Mouse (Mus musculus) midbrain, embryonic 10.5 days (tissue): Measurements from ENCODE around the gene Nsun3. TPM values are rescaled to one million over a fixed set of nuclear protein-coding genes. Genes with fewer than 3 reads are reported as not detected.
A peak's percentile ranks its signal among the peaks of the same experiment; 100 is the strongest.

Source experiments
- DNase-seq: peaks from one replicate; pipeline ENCODE4 v3.0.0-alpha.2; 2017; ENCODE audit warnings: low spot score
- H3K27ac ChIP-seq: fragments of 300-500 bp; sonication (generic); replicated peaks from 2 replicates; pipeline ENCODE4 v1.5.1; 2016; ENCODE audit warnings: mild to moderate bottlenecking
- H3K27me3 ChIP-seq: fragments of 300-500 bp; sonication (generic); 2 replicates; pipeline ENCODE4 v1.6.1; 2016; ENCODE audit warnings: low read depth, mild to moderate bottlenecking; ENCODE audit not compliant: poor library complexity, severe bottlenecking
- H3K36me3 ChIP-seq: fragments of 300-500 bp; sonication (generic); 2 replicates; pipeline ENCODE4 v1.6.1; 2016; ENCODE audit warnings: mild to moderate bottlenecking, moderate library complexity
- H3K4me1 ChIP-seq: fragments of 300-500 bp; sonication (generic); 2 replicates; pipeline ENCODE4 v1.6.1; 2016
- H3K4me3 ChIP-seq: fragments of 300-500 bp; sonication (generic); 2 replicates; pipeline ENCODE4 v1.5.1; 2016; ENCODE audit warnings: mild to moderate bottlenecking, moderate library complexity
- H3K9me3 ChIP-seq: fragments of 300-500 bp; sonication (generic); replicated peaks from 2 replicates; pipeline ENCODE4 v1.6.1; 2016; ENCODE audit warnings: mild to moderate bottlenecking
- WGBS: fragments of 180-500 bp; shearing (Covaris S2); methylation state at CpG from one replicate; pipeline ENCODE4 v1.1.7; 2016; 5-methylcytosine and 5-hydroxymethylcytosine counted together
- polyA plus RNA-seq: library from polyadenylated mRNA; unstranded; fragments of >200 nt; fragmentation: Nextera tagmentation; extraction: Ambion mirVana; gene quantifications from 2 replicates; pipeline ENCODE4 v1.2.1, GENCODE M21; 2016

Gene Nsun3
- polyA plus RNA-seq, 1 experiment from 2014 or later: 7.8 TPM

GRCm38 (mm10) chr16:62799426-62799825 lies 12.8 kb upstream of the Nsun3 start:
- no peaks in the 10 kb centered on the region for H3K9me3 ChIP-seq
- 89% methylated on average over 4 of the region's 4 CpGs for WGBS
- no peak overlapping the region for H3K27ac ChIP-seq
- no peaks in the 10 kb centered on the region for H3K4me1 ChIP-seq
- no peaks in the 10 kb centered on the region for H3K27me3 ChIP-seq
- no peak for DNase-seq
- H3K4me3 ChIP-seq: no peak overlapping the region
- H3K36me3 ChIP-seq: peaks cover 23% of the 10 kb centered on the region

- H3K9me3 ChIP-seq: no peaks in the 10 kb centered on the region
- 97% methylated on average over 3 of the region's 3 CpGs for WGBS
- no peak overlapping the region for H3K4me3 ChIP-seq
- peaks cover 23% of the 10 kb centered on the region for H3K36me3 ChIP-seq
- DNase-seq: no peak
- H3K4me1 ChIP-seq: no peaks in the 10 kb centered on the region
- no peaks in the 10 kb centered on the region for H3K27me3 ChIP-seq
- H3K27ac ChIP-seq: no peak overlapping the region
Measured at GRCm38 (mm10) chr16:62798808-62799207, 12.2 kb upstream of the Nsun3 start.

DNA sequence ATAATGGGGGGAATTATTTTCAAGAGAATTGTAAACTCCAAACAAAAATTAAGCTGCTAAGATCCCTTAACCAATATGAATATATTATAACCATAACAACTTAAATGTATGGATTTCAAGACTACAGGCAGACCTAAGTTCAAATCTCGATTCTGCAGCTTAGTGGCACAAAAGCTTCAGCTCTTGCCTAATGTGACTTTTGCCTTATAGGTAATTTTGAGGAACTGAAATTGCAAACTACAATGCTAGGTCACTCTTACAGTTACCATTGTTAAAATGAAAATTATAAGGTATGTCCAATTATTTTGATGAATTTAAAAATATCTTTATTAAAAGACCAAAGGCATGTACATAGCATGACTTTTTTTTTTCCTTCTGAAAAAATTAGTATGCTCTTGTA lies 10.0 kb upstream of the Nsun3 start:
- H3K9me3 ChIP-seq: no peaks in the 10 kb centered on the region
- H3K27ac ChIP-seq: no peak overlapping the region
- WGBS: 75% methylated on average over 1 of the region's 1 CpGs
- no peaks in the 10 kb centered on the region for H3K4me1 ChIP-seq
- no peak overlapping the region for H3K4me3 ChIP-seq
- H3K36me3 ChIP-seq: peaks cover 13% of the 10 kb centered on the region
- DNase-seq: no peak
- no peaks in the 10 kb centered on the region for H3K27me3 ChIP-seq

DNA sequence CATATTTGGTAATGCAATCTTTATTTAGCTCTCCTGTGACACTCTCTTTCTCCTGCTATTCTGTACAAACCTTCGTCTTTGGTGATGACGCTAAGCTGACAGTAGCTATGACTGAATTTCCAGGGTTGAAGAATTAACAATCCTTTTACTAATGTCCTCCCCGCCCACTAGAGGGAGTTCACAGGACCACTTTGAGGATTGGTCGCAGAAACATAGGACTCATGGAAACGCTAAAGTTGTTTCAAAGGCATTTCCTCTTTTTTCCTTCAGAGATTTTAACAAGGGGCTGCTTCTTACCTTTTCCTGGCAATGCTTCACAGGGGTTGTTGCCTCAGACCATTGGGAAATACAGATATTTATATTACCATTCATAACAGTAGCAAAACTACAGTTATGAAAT lies 4.4 kb downstream of the Nsun3 start:
- DNase-seq: no peak
- 0 out of 2 replicates have a peak, but pooled peaks cover 4% of the 10 kb centered on the region for H3K36me3 ChIP-seq
- no peak overlapping the region for H3K4me3 ChIP-seq
- no peaks in the 10 kb centered on the region for H3K27me3 ChIP-seq
- 75% methylated on average over 5 of the region's 5 CpGs for WGBS
- peaks cover 16% of the 10 kb centered on the region for H3K4me1 ChIP-seq
- H3K27ac ChIP-seq: no peak overlapping the region
- no peaks in the 10 kb centered on the region for H3K9me3 ChIP-seq

GRCm38 (mm10) chr16:62778282-62778681 lies 8.3 kb downstream of the Nsun3 start:
- no peak overlapping the region for H3K4me3 ChIP-seq
- H3K9me3 ChIP-seq: no peaks in the 10 kb centered on the region
- peaks cover 9% of the 10 kb centered on the region for H3K36me3 ChIP-seq
- DNase-seq: no peak
- H3K27ac ChIP-seq: no peak overlapping the region
- no peaks in the 10 kb centered on the region for H3K27me3 ChIP-seq
- 90% methylated on average over 10 of the region's 10 CpGs for WGBS
- H3K4me1 ChIP-seq: no peaks in the 10 kb centered on the region

DNA sequence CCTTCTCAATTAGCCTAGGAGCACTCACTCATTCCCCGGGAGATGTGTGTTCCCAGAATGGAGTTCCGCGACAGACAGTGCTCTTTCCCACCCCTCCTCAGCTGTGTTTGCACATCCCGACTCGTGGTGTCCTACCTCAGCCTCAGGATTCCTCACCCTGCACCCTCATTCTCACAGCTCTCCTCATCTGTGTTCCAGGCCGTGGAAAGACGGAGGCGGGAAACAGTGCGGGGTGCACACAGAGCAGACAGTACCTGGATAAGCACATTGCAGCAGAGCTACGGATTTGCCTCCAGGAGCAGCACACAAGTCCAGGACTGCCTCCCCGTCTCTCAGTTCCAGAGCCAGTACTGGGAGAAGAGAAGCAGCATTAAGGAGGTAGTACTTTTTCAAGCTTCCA lies 10.6 kb downstream of the Nsun3 start:
- H3K36me3 ChIP-seq: peaks cover 4% of the 10 kb centered on the region
- WGBS: 77% methylated on average over 11 of the region's 11 CpGs
- H3K4me1 ChIP-seq: no peaks in the 10 kb centered on the region
- H3K9me3 ChIP-seq: no peaks in the 10 kb centered on the region
- no peak for DNase-seq
- no peaks in the 10 kb centered on the region for H3K27me3 ChIP-seq
- H3K4me3 ChIP-seq: no peak overlapping the region
- no peak overlapping the region for H3K27ac ChIP-seq

GRCm38 (mm10) chr16:62773462-62773861 lies 13.2 kb downstream of the Nsun3 start:
- Histone ChIP-seq H3K4me1 (no peaks in the 10 kb centered on the region), H3K27ac (no peak overlapping the region), H3K4me3 (no peak overlapping the region), H3K36me3 (peaks cover 10% of the 10 kb centered on the region), H3K9me3 (no peaks in the 10 kb centered on the region), H3K27me3 (no peaks in the 10 kb centered on the region)
- DNase-seq: no peak
- WGBS: 84% methylated on average over 4 of the region's 4 CpGs

GRCm38 (mm10) chr16:62758340-62758739 lies 28.3 kb downstream of the Nsun3 start:
- 0 out of 2 replicates have a peak, but pooled peaks cover 4% of the 10 kb centered on the region for H3K36me3 ChIP-seq
- H3K4me3 ChIP-seq: no peak overlapping the region
- no peaks in the 10 kb centered on the region for H3K9me3 ChIP-seq
- no peak overlapping the region for H3K27ac ChIP-seq
- peak; percentile 17 for DNase-seq
- no peaks in the 10 kb centered on the region for H3K27me3 ChIP-seq
- WGBS: 95% methylated on average over 2 of the region's 2 CpGs
- H3K4me1 ChIP-seq: peaks cover 6% of the 10 kb centered on the region; the same call in 1 of the 2 replicates

DNA sequence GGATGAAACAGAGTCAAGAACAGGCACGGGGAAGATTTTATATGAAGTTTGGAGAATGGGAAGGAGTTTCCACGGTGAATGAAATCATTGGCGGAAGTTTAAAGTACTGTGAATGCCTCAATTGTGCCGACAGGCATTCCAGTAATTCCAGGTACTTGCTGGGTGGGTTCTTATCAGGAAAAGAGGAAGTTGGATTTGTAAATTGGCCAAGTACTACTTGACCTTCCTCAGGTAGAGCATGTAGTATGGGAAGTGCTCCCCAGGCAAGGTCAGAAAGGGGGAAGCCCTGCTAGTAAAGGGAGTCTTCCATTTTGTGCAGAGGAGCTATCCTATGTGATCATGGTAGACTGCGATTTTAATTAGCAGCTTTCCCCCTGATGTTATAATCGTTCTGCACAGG lies 31.3 kb downstream of the Nsun3 start:
- 89% methylated on average over 6 of the region's 6 CpGs for WGBS
- Histone ChIP-seq H3K4me3 (no peak overlapping the region), H3K27me3 (no peaks in the 10 kb centered on the region), H3K4me1 (peaks cover 6% of the 10 kb centered on the region; the same call in 1 of the 2 replicates), H3K9me3 (no peaks in the 10 kb centered on the region), H3K36me3 (0 out of 2 replicates have a peak, but pooled peaks cover 4% of the 10 kb centered on the region), H3K27ac (no peak overlapping the region)
- no peak for DNase-seq

DNA sequence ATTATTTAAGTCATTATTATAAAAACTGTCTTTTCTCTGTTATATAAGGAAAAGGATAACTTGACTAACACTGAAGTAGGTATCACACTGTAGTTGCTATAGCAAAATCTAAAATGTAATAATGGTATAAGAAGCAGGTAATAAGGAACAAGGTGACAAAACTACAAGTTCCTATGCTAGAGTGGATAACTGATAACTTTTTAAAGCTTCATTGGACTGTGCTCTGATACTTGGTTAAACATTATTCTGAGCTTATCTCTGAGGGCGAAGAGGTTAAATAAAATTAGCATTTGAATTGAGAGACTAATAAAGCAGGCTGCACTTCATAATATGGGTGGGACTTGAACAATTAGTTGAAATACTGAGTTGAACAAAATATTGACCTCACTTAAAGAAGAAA lies 33.0 kb downstream of the Nsun3 start:
- 90% methylated on average over 1 of the region's 1 CpGs for WGBS
- H3K4me1 ChIP-seq: peaks cover 6% of the 10 kb centered on the region; the same call in 1 of the 2 replicates
- no peak overlapping the region for H3K27ac ChIP-seq
- no peaks in the 10 kb centered on the region for H3K27me3 ChIP-seq
- no peak overlapping the region for H3K4me3 ChIP-seq
- H3K9me3 ChIP-seq: no peaks in the 10 kb centered on the region
- no peak for DNase-seq
- H3K36me3 ChIP-seq: 0 out of 2 replicates have a peak, but pooled peaks cover 4% of the 10 kb centered on the region

GRCm38 (mm10) chr16:62753079-62753478 lies 33.5 kb downstream of the Nsun3 start:
- H3K4me3 ChIP-seq: no peak overlapping the region
- DNase-seq: no peak
- no peaks in the 10 kb centered on the region for H3K27me3 ChIP-seq
- H3K4me1 ChIP-seq: peaks cover 6% of the 10 kb centered on the region; the same call in 1 of the 2 replicates
- H3K36me3 ChIP-seq: no peaks in the 10 kb centered on the region
- no peaks in the 10 kb centered on the region for H3K9me3 ChIP-seq
- H3K27ac ChIP-seq: no peak overlapping the region
- 91% methylated on average over 4 of the region's 4 CpGs for WGBS

GRCm38 (mm10) chr16:62745875-62746274 lies 40.7 kb downstream of the Nsun3 start:
- H3K27me3 ChIP-seq: no peaks in the 10 kb centered on the region
- WGBS: 84% methylated on average over 2 of the region's 2 CpGs
- H3K9me3 ChIP-seq: no peaks in the 10 kb centered on the region
- no peak for DNase-seq
- H3K4me1 ChIP-seq: no peaks in the 10 kb centered on the region
- no peaks in the 10 kb centered on the region for H3K36me3 ChIP-seq
- H3K4me3 ChIP-seq: no peak overlapping the region
- H3K27ac ChIP-seq: no peak overlapping the region

GRCm38 (mm10) chr16:62734359-62734758 lies 52.3 kb downstream of the Nsun3 start:
- no peaks in the 10 kb centered on the region for H3K9me3 ChIP-seq
- peaks cover 8% of the 10 kb centered on the region; the same call in 1 of the 2 replicates for H3K36me3 ChIP-seq
- no peak for DNase-seq
- no peaks in the 10 kb centered on the region for H3K27me3 ChIP-seq
- no peak overlapping the region for H3K4me3 ChIP-seq
- 91% methylated on average over 1 of the region's 1 CpGs for WGBS
- H3K27ac ChIP-seq: no peak overlapping the region
- H3K4me1 ChIP-seq: no peaks in the 10 kb centered on the region

GRCm38 (mm10) chr16:62730291-62730690 lies 56.3 kb downstream of the Nsun3 start:
- H3K9me3 ChIP-seq: no peaks in the 10 kb centered on the region; the same call in 1 of the 2 replicates
- H3K4me3 ChIP-seq: no peak overlapping the region
- H3K27ac ChIP-seq: no peak overlapping the region
- no peak for DNase-seq
- H3K36me3 ChIP-seq: peaks cover 8% of the 10 kb centered on the region; the same call in 1 of the 2 replicates
- no peaks in the 10 kb centered on the region for H3K27me3 ChIP-seq
- WGBS: 83% methylated on average over 4 of the region's 4 CpGs
- H3K4me1 ChIP-seq: no peaks in the 10 kb centered on the region
